Comparison of ENCODE assay signal across 8 mouse cellular contexts in the genomic region with DNA sequence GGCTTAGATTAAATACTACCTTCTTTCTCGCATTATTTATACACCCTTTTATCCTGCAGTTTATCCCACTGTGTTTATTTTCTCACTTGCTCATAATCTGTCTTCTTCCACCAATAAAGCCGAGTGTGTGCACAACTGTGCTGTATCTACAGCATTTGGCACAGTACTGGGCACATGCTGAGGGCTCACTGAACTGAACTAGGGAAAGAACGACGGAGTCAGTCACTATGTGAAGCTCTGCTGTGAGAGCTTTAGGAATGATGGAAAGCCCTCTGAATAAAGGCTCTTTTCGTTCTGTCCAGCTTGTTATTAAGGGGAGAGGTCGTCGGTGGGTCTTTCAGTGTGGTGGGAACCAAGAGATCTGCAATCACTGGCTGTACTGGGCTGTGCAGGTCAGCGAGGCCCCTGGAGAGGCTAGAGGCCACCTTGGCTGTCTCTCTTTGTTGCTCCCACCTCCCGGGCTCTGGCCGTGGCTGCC. TPM values are rescaled to one million over a fixed set of nuclear protein-coding genes. Genes with fewer than 3 reads are reported as not detected.
DNase-seq lines count a peak whose midpoint lies in the region; ATAC-seq and TF ChIP-seq lines count a peak whose summit lies in the region.

No protein-coding gene starts in this region.

- H3K4me3 ChIP-seq in lung, embryonic 14.5 days (ENCODE audit: low read depth, low read length) = peak overlapping the region; percentile 52
- H3K4me3 ChIP-seq in hindbrain, postnatal 0 days (ENCODE audit: low read length) = peak overlapping the region; percentile 56
- H3K4me3 ChIP-seq in neural tube, embryonic 12.5 days = peak overlapping the region; percentile 54

- no peaks in the 10 kb centered on the region for H3K4me1 ChIP-seq in lung, embryonic 14.5 days (ENCODE audit: insufficient read depth)
- no peaks in the 10 kb centered on the region for H3K4me1 ChIP-seq in hindbrain, postnatal 0 days (ENCODE audit: insufficient read depth, low read length)
- H3K4me1 ChIP-seq in neural tube, embryonic 12.5 days = no peaks in the 10 kb centered on the region

- peak overlapping the region; percentile 72; the same call in 1 of the 2 replicates for H3K27ac ChIP-seq in lung, embryonic 14.5 days (ENCODE audit: low read depth)
- H3K27ac ChIP-seq in hindbrain, postnatal 0 days = peak overlapping the region; percentile 81
- H3K27ac ChIP-seq in neural tube, embryonic 12.5 days = peak overlapping the region; percentile 42; the same call in 1 of the 2 replicates

- no peaks in the 10 kb centered on the region for H3K27me3 ChIP-seq in lung, embryonic 14.5 days (ENCODE audit: insufficient read depth, low read length)
- H3K27me3 ChIP-seq in hindbrain, postnatal 0 days (ENCODE audit: insufficient read depth, low read length) = no peaks in the 10 kb centered on the region
- H3K27me3 ChIP-seq in neural tube, embryonic 12.5 days (replicated peaks) = no peaks in the 10 kb centered on the region

- peak overlapping the region; percentile 57 for H3K4me2 ChIP-seq in lung, embryonic 14.5 days
- peak overlapping the region; percentile 57 for H3K4me2 ChIP-seq in hindbrain, postnatal 0 days (ENCODE audit: low read depth, low read length)
- peak overlapping the region; percentile 60 for H3K4me2 ChIP-seq in neural tube, embryonic 12.5 days (replicated peaks)

- H3K36me3 ChIP-seq in lung, embryonic 14.5 days (ENCODE audit: insufficient read depth) = no peaks in the 10 kb centered on the region
- H3K36me3 ChIP-seq in hindbrain, postnatal 0 days (ENCODE audit: insufficient read depth, low read length) = no peaks in the 10 kb centered on the region
- no peaks in the 10 kb centered on the region for H3K36me3 ChIP-seq in neural tube, embryonic 12.5 days

- no peaks in the 10 kb centered on the region for H3K9me3 ChIP-seq in lung, embryonic 14.5 days (ENCODE audit: low read depth, low read length)
- no peaks in the 10 kb centered on the region for H3K9me3 ChIP-seq in hindbrain, postnatal 0 days (ENCODE audit: low read length)
- H3K9me3 ChIP-seq in neural tube, embryonic 12.5 days = no peaks in the 10 kb centered on the region

- WGBS in lung, embryonic 14.5 days = 18% methylated on average over 10 of the region's 10 CpGs
- WGBS in hindbrain, postnatal 0 days = 31% methylated on average over 10 of the region's 10 CpGs
- WGBS in neural tube, embryonic 12.5 days = 23% methylated on average over 10 of the region's 10 CpGs

- peak; percentile 76 for ATAC-seq in cerebellum, adult (ENCODE audit: insufficient number of reproducible peaks, low FRiP score, low TSS enrichment)
- peak; percentile 9; the same call in 1 of the 2 replicates for ATAC-seq in lung, embryonic 14.5 days (ENCODE audit: insufficient read depth)
- ATAC-seq in hindbrain, postnatal 0 days = peak; percentile 31
- ATAC-seq in neural tube, embryonic 12.5 days (ENCODE audit: low FRiP score, low read depth) = peak; percentile 64

- H3K9ac ChIP-seq in lung, embryonic 14.5 days = peak overlapping the region; percentile 59
- H3K9ac ChIP-seq in hindbrain, postnatal 0 days (replicated peaks; ENCODE audit: low read length) = peak overlapping the region; percentile 59
- peak overlapping the region; percentile 66 for H3K9ac ChIP-seq in neural tube, embryonic 12.5 days

- DNase-seq in cerebellum, postnatal 4 days (ENCODE audit: low spot score in 2 of 2) = no peak
- peak; percentile 13 for DNase-seq in lung, embryonic 14.5 days
- no peak for DNase-seq in lung, postnatal 10 days
- DNase-seq in hindbrain, postnatal 0 days (ENCODE audit: low spot score) = no peak
- DNase-seq in gastrocnemius, postnatal 10 days = no peak
- DNase-seq in MN1 (ENCODE audit: low spot score) = no peak

- TF ChIP-seq CTCF in lung, embryonic 14.5 days (IDR thresholded peaks at IDR 0.05; ENCODE audit: low read depth) = no peak
- TF ChIP-seq CTCF in hindbrain, postnatal 0 days (IDR thresholded peaks at IDR 0.05; ENCODE audit: low read depth) = no peak

RNA-seq across cellular contexts. Expression of gene Fhl1, which starts 0.7 kb away (rescaled TPM):
- polyA plus RNA-seq in lung, embryonic 14.5 days (2014; fragmentation: Nextera tagmentation; extraction: Ambion mirVana) = 241 and 264 TPM in 2 replicates
- 189 and 208 TPM in 2 replicates for total RNA-seq in hindbrain, postnatal 0 days (2014; rRNA removed)
- polyA plus RNA-seq in hindbrain, postnatal 0 days (2015; fragmentation: Nextera tagmentation; extraction: Ambion mirVana) = 198 and 201 TPM in 2 replicates
- polyA plus RNA-seq in neural tube, embryonic 12.5 days (2016; fragmentation: Nextera tagmentation; extraction: Ambion mirVana) = 85.3 and 89.1 TPM in 2 replicates
- total RNA-seq in gastrocnemius, postnatal 10 days (2021) = 1,000 to 10,000 TPM; 1,223 to 1,283 TPM

Comparison
In these comparisons a context has a peak if more than half of its experiments do, and no peak if none do; other contexts are left out.
1. ATAC-seq: peak in every context shown above with its lines; median percentile 76 in cerebellum, adult; 64 in neural tube, embryonic 12.5 days; 31 in hindbrain, postnatal 0 days; 9 in lung, embryonic 14.5 days.